21 mouse cellular contexts compared by ENCODE assay signal in the genomic region with DNA sequence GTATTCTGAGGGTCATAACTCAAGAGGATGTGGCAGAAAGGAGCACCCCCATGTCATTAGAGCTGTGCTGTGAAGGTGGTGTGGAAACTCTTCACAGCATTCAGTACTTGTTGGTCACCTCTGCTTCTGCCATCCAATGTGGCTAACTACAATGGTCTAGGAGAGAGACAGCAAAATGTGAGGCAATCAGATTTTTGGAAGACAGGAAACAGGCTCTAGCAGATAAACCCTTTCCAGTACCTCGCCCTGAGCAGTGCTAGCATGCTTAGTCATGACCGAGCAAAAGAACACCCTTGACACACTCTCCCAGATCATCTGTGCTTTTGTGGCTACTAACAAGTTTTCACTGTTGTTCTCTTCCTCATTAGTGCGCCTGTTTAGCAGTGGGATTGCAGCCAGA. TPM values are rescaled to one million over a fixed set of nuclear protein-coding genes. Genes with fewer than 3 reads are reported as not detected.
DNase-seq lines count a peak whose midpoint lies in the region; ATAC-seq and TF ChIP-seq lines count a peak whose summit lies in the region.
"Had no signal": no experiment of that assay in that cellular context is flagged by ENCODE, and none has a peak within 500 bp of the region (broad histone marks: within the 10 kb centered on the region; RNA-seq: fewer than 3 reads in every experiment).

No protein-coding gene starts in this region.

- TF ChIP-seq CTCF in stomach, postnatal 0 days (IDR thresholded peaks at IDR 0.05; ENCODE audit: low read depth) = no peak

- no peak for DNase-seq in hindbrain, embryonic 14.5 days (ENCODE audit: low spot score)
- peak; percentile 12 for DNase-seq in liver
- DNase-seq in stomach, postnatal 0 days (ENCODE audit: low spot score) = no peak
- no peak for DNase-seq in embryo, embryonic 10.5 days (ENCODE audit: low spot score)
- no peak for DNase-seq in kidney, adult 18-20 months
- DNase-seq in adrenal gland, adult 2 months = no peak
- DNase-seq: cerebellum, adult 11 months; cerebellum, adult 9-11 months; gastrocnemius, postnatal 36 days; kidney, adult 8-10 months; kidney, postnatal 25 days; lung, embryonic 14.5 days; right cerebral cortex, adult 18-20 months; right cerebral cortex, postnatal 4 days; thymus, postnatal 25 days had no signal

- H3K9me3 ChIP-seq in hindbrain, embryonic 14.5 days (ENCODE audit: control insufficient read depth, low read length) = no peaks in the 10 kb centered on the region
- H3K9me3 ChIP-seq in hindbrain, embryonic 13.5 days = no peaks in the 10 kb centered on the region
- no peaks in the 10 kb centered on the region for H3K9me3 ChIP-seq in liver, embryonic 16.5 days (replicated peaks; ENCODE audit: control insufficient read depth, low read length)
- H3K9me3 ChIP-seq in stomach, postnatal 0 days (ENCODE audit: control insufficient read depth, low read length) = no peaks in the 10 kb centered on the region
- H3K9me3 ChIP-seq: heart, embryonic 10.5 days; limb, embryonic 13.5 days; midbrain, embryonic 10.5 days had no signal

- ATAC-seq in hindbrain, embryonic 14.5 days (ENCODE audit: low FRiP score) = 0 out of 2 replicates have a peak, but pooled peaks have one; percentile 21
- no peak for ATAC-seq in hindbrain, embryonic 13.5 days (ENCODE audit: low FRiP score)
- ATAC-seq in liver, embryonic 16.5 days (ENCODE audit: low read depth) = peak; percentile 45; the same call in 1 of the 2 replicates
- ATAC-seq in stomach, postnatal 0 days (ENCODE audit: low FRiP score, low TSS enrichment) = 0 out of 2 replicates have a peak, but pooled peaks have one; percentile 24
- ATAC-seq: CD4-positive, CD25-positive, alpha-beta regulatory T cell, adult 4 months had no signal

- 98% methylated on average over 3 of the region's 3 CpGs for WGBS in hindbrain, embryonic 14.5 days
- 92% methylated on average over 3 of the region's 3 CpGs for WGBS in hindbrain, embryonic 13.5 days
- 21% methylated on average over 3 of the region's 3 CpGs for WGBS in liver, embryonic 16.5 days (ENCODE audit: insufficient replicate concordance)
- WGBS in stomach, postnatal 0 days = 80% methylated on average over 3 of the region's 3 CpGs

- H3K4me2 ChIP-seq in hindbrain, embryonic 14.5 days (replicated peaks) = no peak overlapping the region
- H3K4me2 ChIP-seq in hindbrain, embryonic 13.5 days = no peak overlapping the region
- no peak overlapping the region for H3K4me2 ChIP-seq in liver, embryonic 16.5 days (ENCODE audit: low read depth, low read length)
- no peak overlapping the region for H3K4me2 ChIP-seq in stomach, postnatal 0 days (replicated peaks; ENCODE audit: low read depth)
- H3K4me2 ChIP-seq: limb, embryonic 13.5 days; lung, embryonic 14.5 days had no signal

- H3K4me3 ChIP-seq in hindbrain, embryonic 14.5 days (replicated peaks; ENCODE audit: low read length) = no peak overlapping the region
- no peak overlapping the region for H3K4me3 ChIP-seq in hindbrain, embryonic 13.5 days
- no peak overlapping the region for H3K4me3 ChIP-seq in liver, embryonic 16.5 days (ENCODE audit: low read depth, low read length)
- no peak overlapping the region for H3K4me3 ChIP-seq in stomach, postnatal 0 days (ENCODE audit: low read depth, low read length)
- H3K4me3 ChIP-seq: heart, embryonic 10.5 days; limb, embryonic 13.5 days; midbrain, embryonic 10.5 days had no signal

- no peak overlapping the region for H3K9ac ChIP-seq in hindbrain, embryonic 14.5 days
- no peak overlapping the region for H3K9ac ChIP-seq in hindbrain, embryonic 13.5 days
- no peak overlapping the region for H3K9ac ChIP-seq in liver, embryonic 16.5 days (ENCODE audit: low read depth, low read length)
- H3K9ac ChIP-seq in stomach, postnatal 0 days (ENCODE audit: low read length) = no peak overlapping the region
- H3K9ac ChIP-seq: limb, embryonic 13.5 days; lung, embryonic 14.5 days had no signal

- no peaks in the 10 kb centered on the region for H3K27me3 ChIP-seq in hindbrain, embryonic 14.5 days (ENCODE audit: control insufficient read depth, insufficient read depth, low read length)
- H3K27me3 ChIP-seq in hindbrain, embryonic 13.5 days = no peaks in the 10 kb centered on the region
- no peaks in the 10 kb centered on the region for H3K27me3 ChIP-seq in liver, embryonic 16.5 days (ENCODE audit: control insufficient read depth, insufficient read depth, low read depth, low read length)
- H3K27me3 ChIP-seq in stomach, postnatal 0 days (ENCODE audit: control insufficient read depth, insufficient read depth, low read length) = no peaks in the 10 kb centered on the region
- H3K27me3 ChIP-seq: limb, embryonic 13.5 days had no signal

- TF ChIP-seq EP300 in stomach, postnatal 0 days (optimal IDR thresholded peaks at IDR 0.05) = no peak

- no peak overlapping the region for H3K27ac ChIP-seq in hindbrain, embryonic 14.5 days
- no peak overlapping the region for H3K27ac ChIP-seq in hindbrain, embryonic 13.5 days
- no peak overlapping the region for H3K27ac ChIP-seq in liver, embryonic 16.5 days (ENCODE audit: low read length)
- H3K27ac ChIP-seq in stomach, postnatal 0 days (replicated peaks) = no peak overlapping the region
- H3K27ac ChIP-seq: heart, embryonic 10.5 days; limb, embryonic 13.5 days; midbrain, embryonic 10.5 days had no signal

- H3K4me1 ChIP-seq in hindbrain, embryonic 14.5 days (replicated peaks; ENCODE audit: control insufficient read depth, insufficient read depth, low read length) = no peaks in the 10 kb centered on the region
- H3K4me1 ChIP-seq in hindbrain, embryonic 13.5 days (replicated peaks) = no peaks in the 10 kb centered on the region
- H3K4me1 ChIP-seq in liver, embryonic 16.5 days (ENCODE audit: control insufficient read depth, low read depth, low read length) = no peaks in the 10 kb centered on the region
- no peaks in the 10 kb centered on the region for H3K4me1 ChIP-seq in stomach, postnatal 0 days (replicated peaks; ENCODE audit: control insufficient read depth, insufficient read depth)
- H3K4me1 ChIP-seq: heart, embryonic 10.5 days; limb, embryonic 13.5 days; midbrain, embryonic 10.5 days had no signal

- H3K36me3 ChIP-seq in hindbrain, embryonic 14.5 days (replicated peaks; ENCODE audit: control insufficient read depth, insufficient read depth) = no peaks in the 10 kb centered on the region
- peaks cover 5% of the 10 kb centered on the region for H3K36me3 ChIP-seq in hindbrain, embryonic 13.5 days
- no peaks in the 10 kb centered on the region for H3K36me3 ChIP-seq in liver, embryonic 16.5 days (ENCODE audit: control insufficient read depth, insufficient read depth)
- no peaks in the 10 kb centered on the region for H3K36me3 ChIP-seq in stomach, postnatal 0 days (ENCODE audit: control insufficient read depth, insufficient read depth, low read length)

RNA-seq across cellular contexts. Expression of gene Tmem168, which starts 9.2 kb away (rescaled TPM):
- 25.8 and 26.0 TPM in 2 replicates for polyA plus RNA-seq in hindbrain, embryonic 14.5 days (2014; fragmentation: Nextera tagmentation; extraction: Ambion mirVana)
- polyA plus RNA-seq in hindbrain, embryonic 13.5 days (2015; fragmentation: Nextera tagmentation; extraction: Ambion mirVana) = 24.6 and 25.5 TPM in 2 replicates
- polyA plus RNA-seq in liver, embryonic 16.5 days (2015; fragmentation: Nextera tagmentation; extraction: Ambion mirVana) = 12.0 and 13.1 TPM in 2 replicates
- 17.7 TPM in 2 replicates for polyA plus RNA-seq in stomach, postnatal 0 days (2015; fragmentation: Nextera tagmentation; extraction: Ambion mirVana)
- 10 to 100 TPM; 23.1 to 29.8 TPM for total RNA-seq in adrenal gland, adult 2 months (2021)
- polyA plus RNA-seq in adrenal gland, adult 2 months (2012; rRNA removed) = 13.3 and 29.5 TPM in 2 replicates
